Mouse (Mus musculus) G1E (cell line): ENCODE measurements around the gene Gnas.

Source experiments
- CTCF ChIP-seq: IDR thresholded peaks from 2 replicates; pipeline ENCODE4 v1.5.1; 2012; ENCODE audit warnings: low read depth, low read length, inconsistent platforms, mixed read lengths
- GATA1 ChIP-seq: IDR thresholded peaks from 2 replicates; pipeline ENCODE4 v1.6.1; 2012; ENCODE audit warnings: borderline replicate concordance, low read length, inconsistent platforms, mixed read lengths
- GATA2 ChIP-seq: IDR thresholded peaks from 2 replicates; pipeline ENCODE4 v1.6.1; 2012; ENCODE audit warnings: low read depth, low read length, inconsistent platforms, borderline replicate concordance
- TAL1 ChIP-seq: conservative IDR thresholded peaks from 2 replicates; pipeline ENCODE4 v1.6.1; 2012; ENCODE audit warnings: low read depth, low read length, inconsistent platforms, mixed read lengths

GRCm38 (mm10) chr2:174312118-174312647, 28.1 kb downstream of the Gnas start:
- TF ChIP-seq CTCF (no peak), GATA2 (no peak), TAL1 (no peak), GATA1 (no peak)
